Mouse (Mus musculus) MEL (cell line): ENCODE data around the gene Sgsm1. TPM values are rescaled to one million over a fixed set of nuclear protein-coding genes. Genes with fewer than 3 reads are reported as not detected.

Experiments
- DNase-seq: peaks from one replicate; pipeline ENCODE4 v3.0.0; 2011; ENCODE audit warnings: low read depth, low spot score
- H3K27ac ChIP-seq: 2 replicates; pipeline ENCODE4 v1.5.1; 2012; ENCODE audit warnings: low read depth, mild to moderate bottlenecking, control low read depth, low read length, moderate library complexity; ENCODE audit not compliant: control insufficient read depth
- H3K27me3 ChIP-seq, 2 experiments: fragments of 150-350 bp in 1 of 2; sonication (generic) in 1 of 2; 2 replicates each; pipeline ENCODE4 v1.6.1; 2012; ENCODE audit warnings: low read length in 2 of 2, mild to moderate bottlenecking in 2 of 2, improper control_type of control experiment in 1 of 2, moderate library complexity in 1 of 2; ENCODE audit not compliant: insufficient read depth in 2 of 2, control insufficient read depth in 1 of 2
- H3K36me3 ChIP-seq, 2 experiments: 2 replicates each; pipeline ENCODE4 v1.6.1; 2012 to 2014; ENCODE audit warnings: low read length in 2 of 2, improper control_type of control experiment in 1 of 2, inconsistent platforms in 1 of 2, mild to moderate bottlenecking in 1 of 2; ENCODE audit not compliant: insufficient read depth in 2 of 2, control insufficient read depth in 1 of 2
- H3K4me1 ChIP-seq, 2 experiments: fragments of 150-350 bp in 1 of 2; sonication (generic) in 1 of 2; 2 replicates each; pipeline ENCODE4 v1.6.1; 2012; ENCODE audit warnings: low read length in 2 of 2, improper control_type of control experiment in 1 of 2, mild to moderate bottlenecking in 1 of 2; ENCODE audit not compliant: insufficient read depth in 2 of 2, control insufficient read depth in 1 of 2
- H3K4me3 ChIP-seq, 2 experiments: fragments of 150-350 bp in 1 of 2; sonication (generic) in 1 of 2; 2 replicates each; pipeline ENCODE4 v1.5.1; 2012; ENCODE audit warnings: low read depth in 2 of 2, low read length in 2 of 2, mild to moderate bottlenecking in 2 of 2, moderate library complexity in 2 of 2, control low read depth in 1 of 2, improper control_type of control experiment in 1 of 2; ENCODE audit not compliant: control insufficient read depth in 1 of 2, insufficient read depth in 1 of 2
- H3K79me2 ChIP-seq: 2 replicates; pipeline ENCODE4 v1.6.1; 2012; ENCODE audit warnings: mild to moderate bottlenecking, low read length, moderate library complexity; ENCODE audit not compliant: control insufficient read depth, poor library complexity, insufficient read depth
- H3K9ac ChIP-seq: 2 replicates; pipeline ENCODE4 v1.6.1; 2012; ENCODE audit warnings: low read depth, mild to moderate bottlenecking, control low read depth, low read length, moderate library complexity; ENCODE audit not compliant: control insufficient read depth, poor library complexity, severe bottlenecking
- H3K9me3 ChIP-seq: fragments of 150-350 bp; sonication (generic); replicated peaks from 2 replicates; pipeline ENCODE4 v1.6.1; 2012; ENCODE audit warnings: mild to moderate bottlenecking, low read length, improper control_type of control experiment, moderate library complexity; ENCODE audit not compliant: insufficient read depth
- CHD2 ChIP-seq: IDR thresholded peaks from 2 replicates; pipeline ENCODE4 v1.6.1; 2011; ENCODE audit warnings: low read length, improper control_type of control experiment
- ELF1 ChIP-seq: IDR thresholded peaks from 2 replicates; pipeline ENCODE4 v1.6.1; 2014; ENCODE audit warnings: low read depth, mild to moderate bottlenecking, inconsistent platforms, low read length, improper control_type of control experiment, moderate library complexity
- EP300 ChIP-seq, 2 experiments: IDR thresholded peaks; 2 replicates each; pipeline ENCODE4 v1.6.1; 2011; ENCODE audit warnings: improper control_type of control experiment in 2 of 2, low read length in 2 of 2, low read depth in 1 of 2, mild to moderate bottlenecking in 1 of 2
- ETS1 ChIP-seq: IDR thresholded peaks from 2 replicates; pipeline ENCODE4 v1.6.1; 2012; ENCODE audit warnings: low read depth, mild to moderate bottlenecking, inconsistent platforms, low read length, improper control_type of control experiment, moderate library complexity
- HCFC1 ChIP-seq: IDR thresholded peaks from 2 replicates; pipeline ENCODE4 v1.6.1; 2012; ENCODE audit warnings: low read depth, mild to moderate bottlenecking, inconsistent platforms, low read length, improper control_type of control experiment, moderate library complexity
- KAT2A ChIP-seq: conservative IDR thresholded peaks from 2 replicates; pipeline ENCODE4 v1.6.1; 2012; ENCODE audit warnings: low read depth, low read length, improper control_type of control experiment, inconsistent platforms
- MAZ ChIP-seq: IDR thresholded peaks from 2 replicates; pipeline ENCODE4 v1.6.1; 2012; ENCODE audit warnings: low read depth, mild to moderate bottlenecking, inconsistent platforms, low read length, improper control_type of control experiment
- MEF2A ChIP-seq: IDR thresholded peaks from 2 replicates; pipeline ENCODE4 v1.6.1; 2014; ENCODE audit warnings: low read depth, mild to moderate bottlenecking, inconsistent platforms, low read length, improper control_type of control experiment; ENCODE audit not compliant: poor library complexity, insufficient replicate concordance, severe bottlenecking; ENCODE audit errors: extremely low read depth
- NELFE ChIP-seq: IDR thresholded peaks from 2 replicates; pipeline ENCODE4 v1.6.1; 2011; ENCODE audit warnings: low read depth, low read length, improper control_type of control experiment
- NRF1 ChIP-seq: IDR thresholded peaks from 2 replicates; pipeline ENCODE4 v1.6.1; 2014; ENCODE audit warnings: low read depth, mild to moderate bottlenecking, inconsistent platforms, low read length, improper control_type of control experiment, moderate library complexity; ENCODE audit not compliant: poor library complexity, insufficient read depth, severe bottlenecking
- POLR2AphosphoS2 ChIP-seq: IDR thresholded peaks from 2 replicates; pipeline ENCODE4 v1.6.1; 2011; ENCODE audit warnings: low read length, improper control_type of control experiment
- RAD21 ChIP-seq: IDR thresholded peaks from 2 replicates; pipeline ENCODE4 v1.6.1; 2011; ENCODE audit warnings: mild to moderate bottlenecking, low read depth, low read length, improper control_type of control experiment
- UBTF ChIP-seq: IDR thresholded peaks from 2 replicates; pipeline ENCODE4 v1.6.1; 2012; ENCODE audit warnings: low read depth, mild to moderate bottlenecking, inconsistent platforms, low read length, improper control_type of control experiment, moderate library complexity, borderline replicate concordance; ENCODE audit not compliant: insufficient read depth
- ZKSCAN1 ChIP-seq: IDR thresholded peaks from 2 replicates; pipeline ENCODE4 v1.6.1; 2012; ENCODE audit warnings: low read depth, mild to moderate bottlenecking, inconsistent platforms, low read length, improper control_type of control experiment, moderate library complexity
- polyA plus RNA-seq, 2 experiments: library from polyadenylated mRNA; stranded (reverse) in 1 of 2; unstranded in 1 of 2; fragments of >175 nt in 1 of 2; fragments of >200 nt in 1 of 2; gene quantifications; 2 replicates each; pipeline versions ENCODE4 v1.2.1 to v1.2.4; 2012; ENCODE audit warnings: low replicate concordance in 2 of 2, low read depth in 1 of 2; ENCODE audit not compliant: insufficient read length in 2 of 2, insufficient read depth in 1 of 2, missing spikeins in 1 of 2
- total RNA-seq: library from RNA; depleted of rRNA; stranded (reverse); fragments of 300-350 nt; gene quantifications from 2 replicates; pipeline ENCODE4 v1.2.3, GENCODE M21; 2012

The Sgsm1 gene
- total and polyA plus RNA-seq, 3 experiments = not detected

GRCm38 (mm10) chr5:113293446-113293845 lies 17.1 kb downstream of the Sgsm1 start (continued):
- no peak for TF ChIP-seq POLR2AphosphoS2

- H3K27me3 ChIP-seq = no peaks in the 10 kb centered on the region
- TF ChIP-seq MAZ (no peak), HCFC1 (no peak), UBTF (no peak), MEF2A (no peak), CHD2 (no peak), ELF1 (no peak), ETS1 (no peak), NELFE (no peak), RAD21 (no peak), POLR2AphosphoS2 (no peak), KAT2A (no peak), ZKSCAN1 (no peak)
- H3K9ac ChIP-seq = no peak overlapping the region
- no peaks in the 10 kb centered on the region for H3K4me1 ChIP-seq
- no peak for DNase-seq
- no peaks in the 10 kb centered on the region for H3K9me3 ChIP-seq
- no peak overlapping the region for H3K27ac ChIP-seq
- no peaks in the 10 kb centered on the region for H3K36me3 ChIP-seq
- no peaks in the 10 kb centered on the region for H3K79me2 ChIP-seq
- H3K4me3 ChIP-seq = no peak overlapping the region
Measured at GRCm38 (mm10) chr5:113292832-113293231, 17.8 kb downstream of the Sgsm1 start.

- H3K79me2 ChIP-seq = no peaks in the 10 kb centered on the region
- H3K27ac ChIP-seq = no peak overlapping the region
- no peak overlapping the region for H3K4me3 ChIP-seq
- no peak overlapping the region for H3K9ac ChIP-seq
- no peaks in the 10 kb centered on the region for H3K9me3 ChIP-seq
- H3K27me3 ChIP-seq = no peaks in the 10 kb centered on the region
- no peaks in the 10 kb centered on the region for H3K4me1 ChIP-seq
- DNase-seq = peak; percentile 10
- TF ChIP-seq NRF1 (no peak), EP300 (IDR thresholded peaks at IDR 0.05; ENCODE audit: low read depth in 1 of 2, low read length in 2 of 2) (no peak)
- no peaks in the 10 kb centered on the region for H3K36me3 ChIP-seq
Measured at GRCm38 (mm10) chr5:113292179-113292578, 18.4 kb downstream of the Sgsm1 start.
